Mouse (Mus musculus): ENCODE measurements around the gene Slc34a2.

Slc34a2 gene

GRCm38 (mm10) chr5:53114616-53115267 lies 76.9 kb downstream of the Slc34a2 start:
- no peak for DNase-seq

- DNase-seq = no peak
These were observed 80.3 kb downstream of the Slc34a2 start for GRCm38 (mm10) chr5:53118212-53118611.

GRCm38 (mm10) chr5:53119689-53120088 lies 81.8 kb downstream of the Slc34a2 start:
- DNase-seq = no peak
